Mouse (Mus musculus): ENCODE results near the gene Herc6. TPM values are rescaled to one million over a fixed set of nuclear protein-coding genes. Genes with fewer than 3 reads are reported as not detected.
"Not testable (repeated sequence)": the region's sequence is repeated elsewhere in the genome, so short reads cannot be mapped to it uniquely, and the experiment has no call there.

Gene Herc6
- polyA plus RNA-seq, 1 experiment from 2014 or later = 1.6 TPM

- H3K27ac ChIP-seq = no peak overlapping the region
- 95% methylated on average over 1 of the region's 1 CpGs for WGBS
- no peaks in the 10 kb centered on the region for H3K9me3 ChIP-seq
- no peak overlapping the region for H3K4me2 ChIP-seq (replicated peaks)
- no peaks in the 10 kb centered on the region for H3K27me3 ChIP-seq (replicated peaks)
- H3K4me1 ChIP-seq = no peaks in the 10 kb centered on the region
- no peaks in the 10 kb centered on the region for H3K36me3 ChIP-seq
- H3K4me3 ChIP-seq = no peak overlapping the region
- ATAC-seq (ENCODE audit: low FRiP score, low read depth) = no peak
- no peak overlapping the region for H3K9ac ChIP-seq
Observed at GRCm38 (mm10) chr6:57541737-57542335, 39.0 kb upstream of the Herc6 start.

- H3K9ac ChIP-seq; H3K36me3 ChIP-seq; H3K4me1 ChIP-seq; ATAC-seq (ENCODE audit: low FRiP score, low read depth); H3K4me3 ChIP-seq; H3K9me3 ChIP-seq; H3K27me3 ChIP-seq (replicated peaks); H3K4me2 ChIP-seq (replicated peaks); H3K27ac ChIP-seq: not testable (repeated sequence)
Observed at GRCm38 (mm10) chr6:57543591-57543990, 37.2 kb upstream of the Herc6 start.

DNA sequence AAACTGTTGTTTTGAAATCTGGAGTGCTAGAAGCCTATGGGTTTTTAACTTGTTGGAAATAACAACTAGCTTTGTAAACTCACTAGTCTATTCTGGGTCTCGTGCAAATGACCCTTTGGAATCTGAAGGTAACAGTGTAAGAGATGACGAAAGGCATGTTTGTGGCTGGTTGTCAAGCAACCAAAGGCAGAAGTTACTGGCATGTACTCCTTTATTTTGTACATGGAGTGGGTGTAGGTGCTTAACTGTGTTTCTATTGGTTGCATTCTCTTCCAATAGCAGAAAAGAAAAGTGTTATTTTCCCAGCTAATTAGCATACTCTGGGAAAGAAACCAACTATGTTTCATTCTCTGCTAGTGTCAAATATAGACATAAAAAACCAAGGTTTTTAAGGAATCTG is 35.9 kb upstream of the Herc6 start:
- Histone ChIP-seq H3K9me3 (no peaks in the 10 kb centered on the region), H3K4me1 (no peaks in the 10 kb centered on the region), H3K27me3 (replicated peaks) (no peaks in the 10 kb centered on the region), H3K36me3 (no peaks in the 10 kb centered on the region), H3K4me3 (no peak overlapping the region), H3K4me2 (replicated peaks) (no peak overlapping the region), H3K27ac (no peak overlapping the region), H3K9ac (no peak overlapping the region)
- no peak for ATAC-seq (ENCODE audit: low FRiP score, low read depth)
- 64% methylated on average over 2 of the region's 2 CpGs for WGBS

GRCm38 (mm10) chr6:57551211-57551796 is 29.5 kb upstream of the Herc6 start:
- ATAC-seq (ENCODE audit: low FRiP score, low read depth) = no peak
- 87% methylated on average over 3 of the region's 3 CpGs for WGBS

DNA sequence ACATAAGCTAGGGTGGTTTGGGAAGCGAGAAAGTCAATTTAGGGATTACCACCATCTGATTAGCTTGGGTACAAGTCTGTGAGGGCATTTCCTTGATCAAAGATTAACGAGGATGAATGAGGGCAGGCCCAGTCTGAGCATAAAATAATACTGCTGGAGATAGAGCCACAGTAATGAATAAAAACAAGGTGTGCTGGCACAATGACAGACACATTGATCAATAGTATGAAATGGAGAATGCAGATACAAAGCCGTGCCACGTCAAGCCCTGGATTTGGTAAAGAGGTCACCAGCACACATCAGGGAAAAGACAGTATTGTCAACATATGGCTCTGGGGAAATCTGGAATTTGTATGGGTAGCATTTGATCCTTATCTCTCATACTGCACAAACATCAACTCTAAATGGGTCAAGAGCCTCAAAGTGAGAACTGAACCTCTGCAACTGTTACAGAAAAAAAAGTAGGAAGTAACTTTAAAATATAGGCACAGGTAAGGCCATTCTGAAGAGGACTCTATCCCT is 22.9 kb upstream of the Herc6 start:
- Histone ChIP-seq H3K36me3 (no peaks in the 10 kb centered on the region), H3K27me3 (replicated peaks) (no peaks in the 10 kb centered on the region), H3K4me2 (replicated peaks) (no peak overlapping the region), H3K27ac (no peak overlapping the region), H3K9ac (no peak overlapping the region), H3K4me1 (no peaks in the 10 kb centered on the region), H3K9me3 (no peaks in the 10 kb centered on the region), H3K4me3 (no peak overlapping the region)
- WGBS = 79% methylated on average over 4 of the region's 4 CpGs
- no peak for ATAC-seq (ENCODE audit: low FRiP score, low read depth)

More at GRCm38 (mm10) chr6:57551211-57551796, 29.5 kb upstream of the Herc6 start:
- H3K27ac ChIP-seq = no peak overlapping the region
- H3K9ac ChIP-seq = no peak overlapping the region
- H3K4me1 ChIP-seq = no peaks in the 10 kb centered on the region
- H3K9me3 ChIP-seq = no peaks in the 10 kb centered on the region
- no peaks in the 10 kb centered on the region for H3K27me3 ChIP-seq (replicated peaks)
- H3K36me3 ChIP-seq = no peaks in the 10 kb centered on the region
- H3K4me2 ChIP-seq (replicated peaks) = no peak overlapping the region
- no peak overlapping the region for H3K4me3 ChIP-seq

DNA sequence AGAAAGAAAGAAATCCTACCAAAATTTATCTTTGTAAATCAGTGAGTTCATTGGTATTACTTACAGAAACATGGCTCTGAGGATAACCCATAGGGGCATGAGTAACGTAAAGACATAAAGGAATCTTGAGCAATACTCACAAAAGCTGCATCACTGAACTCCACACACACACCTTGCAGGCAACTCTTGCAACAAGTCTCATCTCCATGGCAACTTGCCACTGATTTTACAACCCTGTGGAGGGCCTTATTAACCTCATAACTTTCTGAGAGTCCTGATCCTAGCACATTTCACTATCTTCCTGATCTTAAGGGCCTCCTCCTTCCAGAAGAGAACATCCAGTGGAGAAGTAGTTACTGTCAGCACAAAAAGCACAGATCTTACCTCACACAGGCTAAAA is 17.3 kb upstream of the Herc6 start:
- Histone ChIP-seq H3K27ac (no peak overlapping the region), H3K9ac (no peak overlapping the region), H3K4me1 (no peaks in the 10 kb centered on the region), H3K4me3 (no peak overlapping the region), H3K4me2 (replicated peaks) (no peak overlapping the region), H3K27me3 (replicated peaks) (no peaks in the 10 kb centered on the region), H3K9me3 (no peaks in the 10 kb centered on the region), H3K36me3 (no peaks in the 10 kb centered on the region)
- ATAC-seq (ENCODE audit: low FRiP score, low read depth) = no peak
- WGBS = 87% methylated on average over 1 of the region's 1 CpGs

DNA sequence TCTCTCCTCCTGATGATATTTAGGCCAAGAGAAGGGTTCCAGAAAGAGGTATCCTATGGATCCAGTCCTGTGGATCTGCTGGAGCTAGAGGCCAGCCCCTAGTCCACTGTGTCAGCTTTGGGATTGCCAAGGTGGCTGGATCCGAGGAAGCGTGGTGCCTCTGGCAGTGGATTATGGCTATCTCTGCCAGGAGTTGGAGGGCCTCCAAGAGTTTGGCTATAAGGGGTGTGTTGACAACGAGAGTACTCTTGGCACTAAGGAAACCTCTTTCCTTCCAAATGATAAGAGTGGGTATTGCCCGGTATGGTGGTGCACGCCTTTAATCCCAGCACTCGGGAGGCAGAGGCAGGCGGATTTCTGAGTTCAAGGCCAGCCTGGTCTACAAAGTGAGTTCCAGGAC is 15.3 kb upstream of the Herc6 start:
- no peak overlapping the region for H3K4me3 ChIP-seq
- ATAC-seq (ENCODE audit: low FRiP score, low read depth) = no peak
- H3K4me2 ChIP-seq (replicated peaks) = no peak overlapping the region
- H3K27ac ChIP-seq = no peak overlapping the region
- H3K9me3 ChIP-seq = no peaks in the 10 kb centered on the region
- no peaks in the 10 kb centered on the region for H3K4me1 ChIP-seq
- no peaks in the 10 kb centered on the region for H3K36me3 ChIP-seq
- H3K9ac ChIP-seq = no peak overlapping the region
- H3K27me3 ChIP-seq (replicated peaks) = no peaks in the 10 kb centered on the region
- WGBS = 94% methylated on average over 7 of the region's 7 CpGs

- WGBS = 87% methylated on average over 2 of the region's 2 CpGs
- no peak for ATAC-seq (ENCODE audit: low FRiP score, low read depth)
- H3K9ac ChIP-seq = no peak overlapping the region
- H3K4me2 ChIP-seq (replicated peaks) = no peak overlapping the region
- no peak overlapping the region for H3K4me3 ChIP-seq
- H3K4me1 ChIP-seq = no peaks in the 10 kb centered on the region
- no peaks in the 10 kb centered on the region for H3K9me3 ChIP-seq
- H3K36me3 ChIP-seq = no peaks in the 10 kb centered on the region
- H3K27me3 ChIP-seq (replicated peaks) = no peaks in the 10 kb centered on the region
- H3K27ac ChIP-seq = no peak overlapping the region
Observed at GRCm38 (mm10) chr6:57567630-57568029, 13.2 kb upstream of the Herc6 start.

- Histone ChIP-seq H3K36me3 (no peaks in the 10 kb centered on the region), H3K4me2 (replicated peaks) (no peak overlapping the region), H3K9ac (no peak overlapping the region), H3K4me3 (no peak overlapping the region), H3K4me1 (no peaks in the 10 kb centered on the region), H3K9me3 (no peaks in the 10 kb centered on the region), H3K27ac (no peak overlapping the region), H3K27me3 (replicated peaks) (no peaks in the 10 kb centered on the region)
- WGBS = 19% methylated on average over 6 of the region's 6 CpGs
- peak; percentile 63 for ATAC-seq (ENCODE audit: low FRiP score, low read depth)
Observed at GRCm38 (mm10) chr6:57570170-57570974, 10.4 kb upstream of the Herc6 start.

- ATAC-seq (ENCODE audit: low FRiP score, low read depth) = no peak
- Histone ChIP-seq H3K4me3 (no peak overlapping the region), H3K27ac (no peak overlapping the region), H3K27me3 (replicated peaks) (no peaks in the 10 kb centered on the region), H3K4me1 (no peaks in the 10 kb centered on the region), H3K9ac (no peak overlapping the region), H3K36me3 (no peaks in the 10 kb centered on the region), H3K9me3 (no peaks in the 10 kb centered on the region), H3K4me2 (replicated peaks) (no peak overlapping the region)
Observed at GRCm38 (mm10) chr6:57571587-57571986, 9.2 kb upstream of the Herc6 start.

- WGBS = 83% methylated on average over 12 of the region's 12 CpGs
- Histone ChIP-seq H3K36me3 (no peaks in the 10 kb centered on the region), H3K27me3 (replicated peaks) (no peaks in the 10 kb centered on the region), H3K9me3 (no peaks in the 10 kb centered on the region), H3K4me1 (peaks cover 4% of the 10 kb centered on the region; the same call in 1 of the 2 replicates), H3K4me3 (no peak overlapping the region), H3K9ac (no peak overlapping the region), H3K27ac (no peak overlapping the region), H3K4me2 (replicated peaks) (peak overlapping the region; percentile 71)
- ATAC-seq (ENCODE audit: low FRiP score, low read depth) = no peak
Observed at GRCm38 (mm10) chr6:57581595-57581994, 795 bp downstream of the Herc6 start.

- Histone ChIP-seq H3K4me3 (no peak overlapping the region), H3K4me2 (replicated peaks) (no peak overlapping the region), H3K9ac (no peak overlapping the region), H3K36me3 (no peaks in the 10 kb centered on the region), H3K4me1 (peaks cover 4% of the 10 kb centered on the region; the same call in 1 of the 2 replicates), H3K27ac (no peak overlapping the region), H3K27me3 (replicated peaks) (no peaks in the 10 kb centered on the region), H3K9me3 (no peaks in the 10 kb centered on the region)
- WGBS = 82% methylated on average over 4 of the region's 4 CpGs
- no peak for ATAC-seq (ENCODE audit: low FRiP score, low read depth)
Observed at GRCm38 (mm10) chr6:57582356-57582755, 1.6 kb downstream of the Herc6 start.
